Mouse (Mus musculus) E14TG2a.4 (cell line): Measurements from ENCODE around the gene Vsig1.
A peak's percentile ranks its signal among the peaks of the same experiment; 100 is the strongest.

Experiments
- H3K27me3 ChIP-seq: 2 replicates; pipeline ENCODE4 v1.6.1; 2014; ENCODE audit warnings: low read length, control low read depth; ENCODE audit not compliant: insufficient read depth
- H3K36me3 ChIP-seq: 2 replicates; pipeline ENCODE4 v1.6.1; 2014; ENCODE audit warnings: low read length, control low read depth; ENCODE audit not compliant: insufficient read depth
- H3K4me1 ChIP-seq: replicated peaks from 2 replicates; pipeline ENCODE4 v1.6.1; 2014; ENCODE audit warnings: low read depth, low read length, control low read depth
- H3K4me3 ChIP-seq: replicated peaks from 2 replicates; pipeline ENCODE4 v1.5.1; 2014; ENCODE audit warnings: mild to moderate bottlenecking, low read length
- H3K9me3 ChIP-seq: 2 replicates; pipeline ENCODE4 v1.6.1; 2014; ENCODE audit warnings: low read length, control low read depth
- CTCF ChIP-seq: conservative IDR thresholded peaks from 2 replicates; pipeline ENCODE4 v1.5.1; 2014; ENCODE audit warnings: low read length
- NANOG ChIP-seq: IDR thresholded peaks from 2 replicates; pipeline ENCODE4 v1.6.1; 2014; ENCODE audit warnings: borderline replicate concordance, low read length, mixed read lengths
- POU5F1 ChIP-seq: IDR thresholded peaks from 2 replicates; pipeline ENCODE4 v1.6.1; 2014; ENCODE audit warnings: low read length, borderline replicate concordance

Vsig1 gene

GRCm38 (mm10) chrX:140907360-140907759, at the start of gene Vsig1:
Vsig1 (plus strand) TSS chrX:140907608.
- Histone ChIP-seq H3K36me3 (no peaks in the 10 kb centered on the region), H3K4me1 (no peaks in the 10 kb centered on the region), H3K27me3 (no peaks in the 10 kb centered on the region), H3K4me3 (no peak within 1 kb of the TSS), H3K9me3 (no peaks in the 10 kb centered on the region)
- no peak for TF ChIP-seq NANOG
- TF ChIP-seq CTCF: no peak
- TF ChIP-seq POU5F1: no peak

GRCm38 (mm10) chrX:140862760-140863159, 44.6 kb upstream of the Vsig1 start:
- TF ChIP-seq NANOG: no peak
- TF ChIP-seq CTCF: no peak
- TF ChIP-seq POU5F1: no peak
- Histone ChIP-seq H3K27me3 (no peaks in the 10 kb centered on the region), H3K4me1 (no peaks in the 10 kb centered on the region), H3K9me3 (no peaks in the 10 kb centered on the region), H3K36me3 (no peaks in the 10 kb centered on the region), H3K4me3 (no peak overlapping the region)

GRCm38 (mm10) chrX:140863431-140863830, 44.0 kb upstream of the Vsig1 start:
- Histone ChIP-seq H3K9me3 (no peaks in the 10 kb centered on the region), H3K27me3 (no peaks in the 10 kb centered on the region), H3K4me1 (no peaks in the 10 kb centered on the region), H3K4me3 (no peak overlapping the region), H3K36me3 (no peaks in the 10 kb centered on the region)
- TF ChIP-seq NANOG (no peak), POU5F1 (no peak), CTCF (no peak)

- Histone ChIP-seq H3K4me1 (no peaks in the 10 kb centered on the region), H3K27me3 (no peaks in the 10 kb centered on the region), H3K36me3 (no peaks in the 10 kb centered on the region), H3K9me3 (no peaks in the 10 kb centered on the region), H3K4me3 (no peak overlapping the region)
- no peak for TF ChIP-seq NANOG
- TF ChIP-seq CTCF: no peak
- no peak for TF ChIP-seq POU5F1
Measured at GRCm38 (mm10) chrX:140887193-140887592, 20.2 kb upstream of the Vsig1 start.

GRCm38 (mm10) chrX:140891796-140892195, 15.6 kb upstream of the Vsig1 start:
- Histone ChIP-seq H3K4me3 (no peak overlapping the region), H3K4me1 (no peaks in the 10 kb centered on the region), H3K36me3 (no peaks in the 10 kb centered on the region), H3K9me3 (no peaks in the 10 kb centered on the region; the same call in 1 of the 2 replicates), H3K27me3 (no peaks in the 10 kb centered on the region)
- TF ChIP-seq POU5F1 (no peak), CTCF (no peak), NANOG (no peak)

- Histone ChIP-seq H3K4me1 (no peaks in the 10 kb centered on the region), H3K4me3 (no peak overlapping the region), H3K36me3 (no peaks in the 10 kb centered on the region), H3K9me3 (no peaks in the 10 kb centered on the region), H3K27me3 (no peaks in the 10 kb centered on the region)
- TF ChIP-seq CTCF (no peak), POU5F1 (no peak), NANOG (no peak)
Measured at GRCm38 (mm10) chrX:140903487-140903886, 3.9 kb upstream of the Vsig1 start.

- H3K27me3 ChIP-seq: no peaks in the 10 kb centered on the region
- H3K9me3 ChIP-seq: no peaks in the 10 kb centered on the region
- no peaks in the 10 kb centered on the region for H3K36me3 ChIP-seq
- TF ChIP-seq POU5F1: no peak
- no peak for TF ChIP-seq CTCF
- TF ChIP-seq NANOG: no peak
- H3K4me1 ChIP-seq: no peaks in the 10 kb centered on the region
- no peak overlapping the region for H3K4me3 ChIP-seq
Measured at GRCm38 (mm10) chrX:140921321-140921720, 13.9 kb downstream of the Vsig1 start.

GRCm38 (mm10) chrX:140932066-140932465, 24.7 kb downstream of the Vsig1 start:
- Histone ChIP-seq H3K4me1 (peaks cover 6% of the 10 kb centered on the region; the same call in 1 of the 2 replicates), H3K36me3 (no peaks in the 10 kb centered on the region), H3K9me3 (no peaks in the 10 kb centered on the region), H3K27me3 (no peaks in the 10 kb centered on the region), H3K4me3 (no peak overlapping the region)
- TF ChIP-seq CTCF: 0 out of 2 replicates have a peak, but pooled peaks have one; percentile 10
- no peak for TF ChIP-seq NANOG

GRCm38 (mm10) chrX:140933263-140933662, 25.9 kb downstream of the Vsig1 start:
- H3K9me3 ChIP-seq: no peaks in the 10 kb centered on the region
- H3K27me3 ChIP-seq: no peaks in the 10 kb centered on the region
- H3K36me3 ChIP-seq: no peaks in the 10 kb centered on the region
- H3K4me3 ChIP-seq: no peak overlapping the region
- H3K4me1 ChIP-seq: peaks cover 6% of the 10 kb centered on the region; the same call in 1 of the 2 replicates
- TF ChIP-seq NANOG (no peak), POU5F1 (no peak), CTCF (no peak)
